Mouse (Mus musculus): ENCODE data around the gene Prkcg. TPM values are rescaled to one million over a fixed set of nuclear protein-coding genes. Genes with fewer than 3 reads are reported as not detected.

Gene Prkcg
- polyA plus RNA-seq, 1 experiment from 2014 or later, result 0.62 TPM

DNA sequence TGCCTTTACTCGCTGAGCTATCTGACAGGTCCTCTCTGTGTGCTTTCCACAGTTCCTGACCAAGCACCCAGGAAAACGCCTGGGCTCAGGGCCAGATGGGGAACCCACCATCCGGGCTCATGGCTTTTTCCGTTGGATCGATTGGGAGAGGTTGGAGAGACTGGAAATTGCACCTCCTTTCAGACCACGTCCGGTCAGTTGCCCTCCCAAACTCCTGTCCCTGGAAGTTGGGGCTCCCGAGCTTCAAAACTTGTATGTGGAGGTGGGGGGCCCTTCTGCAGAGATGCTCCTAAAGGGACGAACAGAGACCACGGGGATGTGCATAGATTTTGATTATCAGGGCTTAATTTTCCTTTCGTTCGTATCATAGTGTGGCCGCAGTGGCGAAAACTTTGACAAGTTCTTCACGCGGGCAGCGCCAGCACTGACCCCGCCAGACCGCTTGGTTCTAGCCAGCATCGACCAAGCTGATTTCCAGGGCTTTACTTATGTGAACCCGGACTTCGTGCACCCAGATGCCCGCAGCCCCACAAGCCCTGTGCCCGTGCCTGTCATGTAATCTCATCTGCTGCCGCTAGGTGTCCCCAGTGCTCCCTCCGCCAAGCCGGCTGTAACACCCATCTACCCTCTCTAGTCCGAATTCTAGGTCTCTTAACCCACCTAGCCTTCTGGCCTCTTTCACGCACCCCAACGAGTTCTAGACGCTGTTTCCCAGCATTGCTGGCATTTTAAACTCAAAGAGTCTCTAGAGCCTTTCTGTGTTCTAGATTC lies 41.0 kb downstream of the Prkcg start:
- Histone ChIP-seq H3K9me3 (replicated peaks) (no peaks in the 10 kb centered on the region), H3K36me3 (ENCODE audit: poor library complexity, severe bottlenecking) (no peaks in the 10 kb centered on the region), H3K9ac (no peak overlapping the region; the same call in 1 of the 2 replicates), H3K4me3 (peak overlapping the region; percentile 19; the same call in 1 of the 2 replicates), H3K4me1 (peaks cover 21% of the 10 kb centered on the region), H3K27me3 (0 out of 2 replicates have a peak, but pooled peaks cover 9% of the 10 kb centered on the region), H3K4me2 (peak overlapping the region; percentile 49), H3K27ac (no peak overlapping the region)
- WGBS, result 23% methylated on average over 31 of the region's 31 CpGs
- ATAC-seq, result 0 out of 2 replicates have a peak, but pooled peaks have one; percentile 12

DNA sequence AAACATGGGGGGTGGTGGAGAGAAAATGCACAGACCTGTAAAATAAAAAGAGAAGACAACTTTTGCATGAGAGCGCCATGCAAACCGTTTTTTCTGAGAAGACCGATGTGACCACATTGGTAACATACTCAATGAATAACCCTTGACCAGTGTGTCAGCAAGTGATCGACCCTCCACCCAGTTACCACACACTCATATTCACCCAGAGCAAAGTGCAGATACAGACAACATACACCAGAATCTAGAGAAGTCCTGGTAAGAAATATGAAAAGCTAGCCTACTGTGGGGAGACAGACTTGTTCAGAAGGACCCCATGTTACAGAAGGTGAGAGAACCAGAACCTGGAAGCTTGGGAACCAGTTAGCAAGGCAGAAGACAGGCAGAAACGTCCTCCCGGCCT lies 42.2 kb downstream of the Prkcg start:
- H3K27me3 ChIP-seq, result 0 out of 2 replicates have a peak, but pooled peaks cover 9% of the 10 kb centered on the region
- H3K9ac ChIP-seq, result peak overlapping the region; percentile 85; the same call in 1 of the 2 replicates
- ATAC-seq, result no peak
- H3K4me1 ChIP-seq, result peaks cover 28% of the 10 kb centered on the region
- 51% methylated on average over 6 of the region's 6 CpGs for WGBS
- H3K36me3 ChIP-seq (ENCODE audit: poor library complexity, severe bottlenecking), result no peaks in the 10 kb centered on the region
- peak overlapping the region; percentile 93; the same call in 1 of the 2 replicates for H3K27ac ChIP-seq
- peak overlapping the region; percentile 77 for H3K4me3 ChIP-seq
- H3K9me3 ChIP-seq (replicated peaks), result no peaks in the 10 kb centered on the region
- H3K4me2 ChIP-seq, result peak overlapping the region; percentile 75

GRCm38 (mm10) chr7:3331581-3332223 lies 42.7 kb downstream of the Prkcg start:
- H3K4me3 ChIP-seq, result peak overlapping the region; percentile 77
- H3K36me3 ChIP-seq (ENCODE audit: poor library complexity, severe bottlenecking), result no peaks in the 10 kb centered on the region
- peak overlapping the region; percentile 93 for H3K27ac ChIP-seq
- peak overlapping the region; percentile 75 for H3K4me2 ChIP-seq
- H3K9me3 ChIP-seq (replicated peaks), result no peaks in the 10 kb centered on the region
- peaks cover 28% of the 10 kb centered on the region for H3K4me1 ChIP-seq
- H3K9ac ChIP-seq, result peak overlapping the region; percentile 85
- H3K27me3 ChIP-seq, result 0 out of 2 replicates have a peak, but pooled peaks cover 9% of the 10 kb centered on the region
- WGBS, result 2% methylated on average over 23 of the region's 27 CpGs
- ATAC-seq, result peak; percentile 94

- Histone ChIP-seq H3K9ac (peak overlapping the region; percentile 85), H3K4me1 (peaks cover 28% of the 10 kb centered on the region), H3K27me3 (0 out of 2 replicates have a peak, but pooled peaks cover 9% of the 10 kb centered on the region), H3K4me2 (peak overlapping the region; percentile 75), H3K36me3 (ENCODE audit: poor library complexity, severe bottlenecking) (no peaks in the 10 kb centered on the region), H3K4me3 (peak overlapping the region; percentile 77), H3K27ac (peak overlapping the region; percentile 93), H3K9me3 (replicated peaks) (no peaks in the 10 kb centered on the region)
- ATAC-seq, result peak; percentile 7
- WGBS, result 0% methylated on average over 4 of the region's 4 CpGs
Observed at GRCm38 (mm10) chr7:3332224-3332615, 43.2 kb downstream of the Prkcg start.

GRCm38 (mm10) chr7:3332619-3333521 lies 43.9 kb downstream of the Prkcg start, which contains the start of gene Cacng7:
Gene Cacng7, plus strand, starts transcription at chr7:3332955.
- peak within 1 kb of the TSS; percentile 77 for H3K4me3 ChIP-seq
- peak within 1 kb of the TSS; percentile 75 for H3K4me2 ChIP-seq
- WGBS, result under 1% methylated on average over 59 of the region's 65 CpGs
- no peaks in the 10 kb centered on the region for H3K9me3 ChIP-seq (replicated peaks)
- peaks cover 28% of the 10 kb centered on the region for H3K4me1 ChIP-seq
- peaks cover 1% of the 10 kb centered on the region; the same call in 1 of the 2 replicates for H3K36me3 ChIP-seq (ENCODE audit: poor library complexity, severe bottlenecking)
- peak within 1 kb of the TSS; percentile 85 for H3K9ac ChIP-seq
- ATAC-seq, result peak; percentile 81
- H3K27ac ChIP-seq, result peak within 1 kb of the TSS; percentile 93
- H3K27me3 ChIP-seq, result 0 out of 2 replicates have a peak, but pooled peaks cover 9% of the 10 kb centered on the region

DNA sequence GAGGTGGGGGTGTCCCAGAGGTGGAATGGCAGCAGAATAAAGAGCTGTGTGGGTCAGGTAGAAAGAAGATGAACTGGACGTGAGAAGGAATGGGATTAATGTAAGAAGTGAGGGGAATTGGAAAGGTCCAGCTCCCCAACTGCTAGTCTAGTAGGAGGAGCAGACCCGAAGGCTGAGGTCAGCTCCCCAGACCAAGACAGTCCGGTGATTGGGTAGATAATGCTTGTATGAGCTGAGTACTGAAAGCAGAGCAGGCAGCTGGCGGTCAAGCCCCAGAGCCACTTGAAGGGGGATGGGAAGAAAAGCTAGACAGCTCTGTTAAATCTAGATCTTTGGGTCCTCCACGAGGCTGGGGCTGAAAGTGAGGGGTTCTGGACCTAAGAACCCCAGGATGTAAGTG lies 44.6 kb downstream of the Prkcg start:
- Histone ChIP-seq H3K36me3 (ENCODE audit: poor library complexity, severe bottlenecking) (peaks cover 8% of the 10 kb centered on the region), H3K27ac (peak overlapping the region; percentile 93; the same call in 1 of the 2 replicates), H3K4me2 (peak overlapping the region; percentile 75), H3K27me3 (0 out of 2 replicates have a peak, but pooled peaks cover 9% of the 10 kb centered on the region), H3K9ac (peak overlapping the region; percentile 85), H3K4me3 (peak overlapping the region; percentile 77), H3K4me1 (peaks cover 28% of the 10 kb centered on the region), H3K9me3 (replicated peaks) (no peaks in the 10 kb centered on the region)
- no peak for ATAC-seq
- WGBS, result under 1% methylated on average over 5 of the region's 5 CpGs

DNA sequence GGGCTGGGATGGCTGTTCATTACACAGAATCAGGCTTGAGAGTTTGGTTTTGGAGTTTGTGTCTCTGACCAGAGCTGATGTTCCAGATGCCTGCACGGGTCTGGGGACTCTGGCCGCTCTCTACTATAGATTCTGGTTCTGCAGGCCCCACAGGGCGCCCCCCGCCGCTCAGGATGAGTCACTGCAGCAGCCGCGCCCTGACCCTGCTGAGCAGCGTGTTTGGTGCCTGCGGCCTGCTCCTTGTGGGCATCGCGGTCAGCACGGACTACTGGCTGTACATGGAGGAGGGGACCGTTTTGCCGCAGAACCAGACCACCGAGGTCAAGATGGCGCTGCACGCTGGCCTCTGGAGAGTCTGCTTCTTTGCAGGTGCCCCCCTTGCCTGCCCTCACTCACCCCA lies 47.4 kb downstream of the Prkcg start:
- Histone ChIP-seq H3K27ac (no peak overlapping the region), H3K9me3 (replicated peaks) (no peaks in the 10 kb centered on the region), H3K4me2 (no peak overlapping the region), H3K9ac (no peak overlapping the region), H3K4me3 (no peak overlapping the region), H3K27me3 (no peaks in the 10 kb centered on the region), H3K36me3 (ENCODE audit: poor library complexity, severe bottlenecking) (peaks cover 32% of the 10 kb centered on the region), H3K4me1 (peaks cover 20% of the 10 kb centered on the region)
- no peak for ATAC-seq
- 59% methylated on average over 17 of the region's 17 CpGs for WGBS

DNA sequence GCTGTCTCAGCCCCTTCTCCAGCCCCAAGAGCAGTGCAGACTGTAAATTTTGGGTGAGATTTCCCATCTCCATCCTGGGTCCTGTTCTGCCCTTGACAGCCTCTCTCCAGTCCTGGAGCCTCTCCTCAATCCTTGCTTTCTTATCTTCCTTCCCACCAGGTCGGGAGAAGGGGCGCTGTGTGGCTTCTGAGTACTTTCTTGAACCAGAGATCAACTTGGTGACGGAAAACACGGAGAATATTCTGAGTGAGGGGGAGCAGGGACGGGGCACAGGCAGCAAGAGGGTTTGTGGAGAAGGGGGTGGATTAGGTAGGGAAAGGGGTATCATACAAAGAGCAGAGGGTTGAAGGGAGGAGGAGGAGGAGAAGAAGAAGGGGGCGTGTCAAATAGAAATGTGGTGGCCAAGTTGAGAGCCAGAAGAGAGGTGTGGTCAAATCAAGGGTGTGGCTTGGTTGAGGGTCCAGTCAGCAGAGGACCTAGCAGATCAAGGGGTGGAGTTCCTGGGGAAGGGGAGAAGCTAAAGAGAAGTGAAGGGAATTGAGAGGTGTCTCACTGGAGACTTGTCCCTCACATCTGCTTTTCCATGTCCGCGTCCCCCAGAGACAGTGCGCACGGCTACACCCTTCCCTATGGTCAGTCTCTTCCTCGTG lies 49.4 kb downstream of the Prkcg start:
- Histone ChIP-seq H3K27me3 (no peaks in the 10 kb centered on the region), H3K9ac (no peak overlapping the region; the same call in 1 of the 2 replicates), H3K4me3 (no peak overlapping the region), H3K4me1 (peaks cover 19% of the 10 kb centered on the region), H3K4me2 (no peak overlapping the region), H3K36me3 (ENCODE audit: poor library complexity, severe bottlenecking) (peaks cover 51% of the 10 kb centered on the region), H3K27ac (no peak overlapping the region), H3K9me3 (replicated peaks) (no peaks in the 10 kb centered on the region)
- ATAC-seq, result no peak
- WGBS, result 91% methylated on average over 11 of the region's 11 CpGs

DNA sequence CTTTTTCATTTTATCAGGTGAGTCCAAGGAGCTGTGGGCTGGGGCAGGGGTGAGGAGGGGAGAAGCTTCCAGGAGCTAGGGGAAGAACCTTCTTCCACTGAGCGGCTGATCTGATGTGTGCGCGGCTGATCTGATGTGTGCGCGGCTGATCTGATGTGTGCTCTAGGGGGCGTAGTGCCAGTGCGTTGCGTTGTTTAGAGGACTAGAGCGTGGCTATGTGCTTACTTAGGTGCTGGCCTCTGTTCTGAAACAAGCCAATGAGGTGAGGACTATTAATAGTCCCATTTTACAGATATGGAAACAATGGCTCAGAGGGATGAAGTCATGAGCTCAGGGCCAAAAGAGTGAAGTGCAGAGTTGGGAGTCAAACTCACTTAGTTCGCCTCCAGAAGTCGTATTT lies 50.0 kb downstream of the Prkcg start:
- no peaks in the 10 kb centered on the region for H3K27me3 ChIP-seq
- peaks cover 13% of the 10 kb centered on the region for H3K4me1 ChIP-seq
- H3K4me2 ChIP-seq, result no peak overlapping the region
- 96% methylated on average over 11 of the region's 11 CpGs for WGBS
- H3K36me3 ChIP-seq (ENCODE audit: poor library complexity, severe bottlenecking), result peaks cover 56% of the 10 kb centered on the region
- H3K4me3 ChIP-seq, result no peak overlapping the region
- no peak for ATAC-seq
- no peak overlapping the region for H3K27ac ChIP-seq
- H3K9ac ChIP-seq, result no peak overlapping the region
- no peaks in the 10 kb centered on the region for H3K9me3 ChIP-seq (replicated peaks)

- Histone ChIP-seq H3K36me3 (ENCODE audit: poor library complexity, severe bottlenecking) (peaks cover 85% of the 10 kb centered on the region), H3K4me3 (no peak overlapping the region), H3K9ac (no peak overlapping the region), H3K9me3 (replicated peaks) (no peaks in the 10 kb centered on the region), H3K4me1 (no peaks in the 10 kb centered on the region), H3K4me2 (no peak overlapping the region), H3K27ac (no peak overlapping the region), H3K27me3 (no peaks in the 10 kb centered on the region)
- no peak for ATAC-seq
- WGBS, result 86% methylated on average over 3 of the region's 3 CpGs
Observed at GRCm38 (mm10) chr7:3343861-3344260, 54.9 kb downstream of the Prkcg start.

DNA sequence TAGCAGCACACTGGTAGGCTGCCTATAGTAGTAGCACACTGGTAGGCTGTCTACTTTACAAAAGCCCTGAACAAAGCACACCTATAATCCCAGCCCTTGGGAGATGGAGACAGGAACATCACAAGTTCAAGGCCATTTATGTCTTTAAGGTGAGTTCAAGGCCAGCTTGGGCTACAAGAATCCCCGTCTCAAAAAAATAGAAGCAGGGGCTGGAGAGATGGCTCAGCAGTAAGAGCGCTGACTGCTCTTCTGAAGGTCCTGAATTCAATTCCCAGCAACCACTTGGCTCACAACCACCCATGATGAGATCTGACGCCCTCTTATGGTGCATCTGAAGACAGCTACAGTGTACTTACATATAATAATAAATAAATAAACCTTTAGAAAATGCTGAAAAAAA lies 56.3 kb downstream of the Prkcg start:
- H3K4me3 ChIP-seq, result no peak overlapping the region
- no peak overlapping the region for H3K27ac ChIP-seq
- no peaks in the 10 kb centered on the region for H3K9me3 ChIP-seq (replicated peaks)
- WGBS, result 95% methylated on average over 3 of the region's 3 CpGs
- H3K27me3 ChIP-seq, result no peaks in the 10 kb centered on the region
- H3K36me3 ChIP-seq (ENCODE audit: poor library complexity, severe bottlenecking), result peaks cover 88% of the 10 kb centered on the region
- H3K4me2 ChIP-seq, result no peak overlapping the region
- ATAC-seq, result no peak
- no peaks in the 10 kb centered on the region for H3K4me1 ChIP-seq
- no peak overlapping the region for H3K9ac ChIP-seq

All from forebrain, embryonic 13.5 days (tissue).